Mouse (Mus musculus) brain, embryonic 14.5 days (tissue): ENCODE results near the gene Plk5.

Experiments used
- CTCF ChIP-seq: fragments of 200-500 bp; IDR thresholded peaks from 2 replicates; pipeline ENCODE4 v1.5.1; 2012; ENCODE audit warnings: inconsistent platforms, mild to moderate bottlenecking, moderate library complexity, borderline replicate concordance; ENCODE audit not compliant: insufficient read depth, insufficient read length; ENCODE audit errors: extremely low read depth
- POLR2A ChIP-seq: fragments of 200-500 bp; IDR thresholded peaks from 2 replicates; pipeline ENCODE4 v1.6.1; 2012; ENCODE audit warnings: mild to moderate bottlenecking, inconsistent platforms, borderline replicate concordance; ENCODE audit not compliant: poor library complexity, insufficient read depth, insufficient read length, severe bottlenecking; ENCODE audit errors: extremely low read depth

GRCm38 (mm10) chr10:80345122-80345521 lies 11.1 kb upstream of the Plk5 start:
- TF ChIP-seq POLR2A (no peak), CTCF (no peak)
